Mouse (Mus musculus) ES-E14 (cell line): Measurements from ENCODE around the gene Spag9.

Source experiments
- CHD2 ChIP-seq: IDR thresholded peaks from 2 replicates; pipeline ENCODE4 v1.6.1; 2014; ENCODE audit warnings: mild to moderate bottlenecking, low read depth, low read length, inconsistent platforms
- HCFC1 ChIP-seq: IDR thresholded peaks from 2 replicates; pipeline ENCODE4 v1.6.1; 2012; ENCODE audit warnings: low read length, inconsistent platforms, borderline replicate concordance; ENCODE audit not compliant: insufficient read depth

DNA sequence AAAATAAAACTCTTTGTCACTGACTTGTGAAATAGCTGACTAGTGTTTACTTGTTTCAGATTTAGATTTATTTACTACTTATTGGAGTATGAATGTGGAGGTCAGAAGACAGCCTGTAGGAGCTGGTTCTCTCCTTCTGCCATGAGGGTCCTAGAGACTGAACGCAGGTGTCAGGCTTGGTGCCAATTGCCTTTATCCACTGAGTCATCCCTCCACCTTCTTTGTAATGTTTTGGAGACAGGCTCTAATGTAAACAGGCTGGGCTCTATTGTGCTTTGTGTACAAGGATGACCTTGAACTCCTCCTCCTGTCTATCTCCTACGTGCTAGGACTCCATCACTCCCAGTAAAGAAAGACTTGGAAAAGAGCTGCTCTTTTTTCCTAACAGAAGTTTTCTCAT lies 51.4 kb downstream of the Spag9 start:
- no peak for TF ChIP-seq HCFC1
- TF ChIP-seq CHD2, result no peak
